Mouse (Mus musculus): ENCODE measurements around the gene Shb.

The Shb gene

GRCm38 (mm10) chr4:45528355-45529198, 3.7 kb downstream of the Shb start:
- in situ Hi-C loops (cut with MboI; ENCODE audit: low sequenced_read_pairs): no loop called here

- in situ Hi-C loops (cut with MboI; ENCODE audit: low sequenced_read_pairs): no loop called here
These were observed 4.5 kb downstream of the Shb start for GRCm38 (mm10) chr4:45527562-45528354.

- in situ Hi-C loops (cut with MboI; ENCODE audit: low sequenced_read_pairs): no loop called here
These were observed 5.3 kb downstream of the Shb start for GRCm38 (mm10) chr4:45526846-45527561.

- in situ Hi-C loops (cut with MboI; ENCODE audit: low sequenced_read_pairs): no loop called here
These were observed 6.1 kb downstream of the Shb start for GRCm38 (mm10) chr4:45526175-45526574.

- in situ Hi-C loops (cut with MboI; ENCODE audit: low sequenced_read_pairs): no loop called here
These were observed 6.7 kb downstream of the Shb start for GRCm38 (mm10) chr4:45525541-45525940.

GRCm38 (mm10) chr4:45524602-45525001, 7.7 kb downstream of the Shb start:
- in situ Hi-C loops (cut with MboI; ENCODE audit: low sequenced_read_pairs): no loop called here

GRCm38 (mm10) chr4:45523360-45523759, 8.9 kb downstream of the Shb start:
- in situ Hi-C loops (cut with MboI; ENCODE audit: low sequenced_read_pairs): no loop called here

- in situ Hi-C loops (cut with MboI; ENCODE audit: low sequenced_read_pairs): no loop called here
These were observed 9.3 kb downstream of the Shb start for GRCm38 (mm10) chr4:45522956-45523355.

GRCm38 (mm10) chr4:45522583-45522900, 9.7 kb downstream of the Shb start:
- in situ Hi-C loops (cut with MboI; ENCODE audit: low sequenced_read_pairs): no loop called here

- in situ Hi-C loops (cut with MboI; ENCODE audit: low sequenced_read_pairs): no loop called here
These were observed 10.3 kb downstream of the Shb start for GRCm38 (mm10) chr4:45521705-45522582.

GRCm38 (mm10) chr4:45520375-45520774, 11.9 kb downstream of the Shb start:
- in situ Hi-C loops (cut with MboI; ENCODE audit: low sequenced_read_pairs): no loop called here

- in situ Hi-C loops (cut with MboI; ENCODE audit: low sequenced_read_pairs): no loop called here
These were observed 14.9 kb downstream of the Shb start for GRCm38 (mm10) chr4:45517399-45517798.

- in situ Hi-C loops (cut with MboI; ENCODE audit: low sequenced_read_pairs): no loop called here
These were observed 16.4 kb downstream of the Shb start for GRCm38 (mm10) chr4:45515894-45516293.

- in situ Hi-C loops (cut with MboI; ENCODE audit: low sequenced_read_pairs): no loop called here
These were observed 17.9 kb downstream of the Shb start for GRCm38 (mm10) chr4:45514406-45514805.

GRCm38 (mm10) chr4:45513791-45514293, 18.4 kb downstream of the Shb start:
- in situ Hi-C loops (cut with MboI; ENCODE audit: low sequenced_read_pairs): no loop called here

GRCm38 (mm10) chr4:45513340-45513739, 18.9 kb downstream of the Shb start:
- in situ Hi-C loops (cut with MboI; ENCODE audit: low sequenced_read_pairs): no loop called here

- in situ Hi-C loops (cut with MboI; ENCODE audit: low sequenced_read_pairs): no loop called here
These were observed 22.1 kb downstream of the Shb start for GRCm38 (mm10) chr4:45510163-45510562.

GRCm38 (mm10) chr4:45509416-45509815, 22.9 kb downstream of the Shb start:
- in situ Hi-C loops (cut with MboI; ENCODE audit: low sequenced_read_pairs): no loop called here

- in situ Hi-C loops (cut with MboI; ENCODE audit: low sequenced_read_pairs): no loop called here
These were observed 23.8 kb downstream of the Shb start for GRCm38 (mm10) chr4:45508469-45508868.

- in situ Hi-C loops (cut with MboI; ENCODE audit: low sequenced_read_pairs): no loop called here
These were observed 24.8 kb downstream of the Shb start for GRCm38 (mm10) chr4:45507476-45507875.
